Mouse (Mus musculus): ENCODE measurements around the gene Cds1.

Cds1 gene

DNA sequence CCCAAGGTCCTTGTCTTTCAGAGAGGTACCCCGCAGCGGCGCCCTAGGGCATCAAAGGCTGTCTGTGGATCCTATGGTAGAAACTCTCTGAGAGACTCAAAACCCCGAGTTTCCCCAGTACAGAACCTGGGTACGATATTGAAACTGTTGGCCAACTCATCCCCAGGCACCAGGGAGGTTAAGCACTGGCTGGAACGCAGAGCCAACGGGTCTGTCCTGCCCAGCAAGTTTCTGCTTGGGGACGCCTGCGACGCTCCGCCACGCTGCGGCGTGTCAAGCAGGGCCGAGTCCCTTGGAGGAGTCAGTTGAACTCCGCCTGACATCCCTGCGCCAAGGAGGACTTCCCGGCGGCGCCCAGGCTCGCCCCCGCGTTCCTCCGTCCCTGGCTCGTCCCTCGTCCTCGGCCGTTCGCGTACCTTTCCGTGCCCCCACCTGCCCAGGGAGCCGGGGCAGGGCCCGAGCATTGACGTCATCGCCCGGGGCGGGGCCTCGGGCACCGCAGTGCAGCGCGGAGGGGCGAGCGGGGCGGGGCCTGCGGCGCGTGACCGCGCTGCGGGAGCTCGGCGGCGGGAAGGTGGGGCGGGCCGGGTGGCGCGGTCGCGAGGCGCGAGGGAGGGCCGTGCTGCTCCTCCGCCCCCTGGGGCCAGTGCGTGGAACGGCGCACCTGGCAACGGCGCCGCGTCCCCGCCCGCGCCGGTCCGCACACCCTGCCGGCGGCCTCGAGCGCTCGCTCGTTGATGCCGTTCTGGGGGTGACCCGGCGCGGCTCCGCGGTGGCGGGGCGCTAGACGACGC, at the start of gene Cds1:
Cds1 (plus strand) TSS at position 577 of the 794 bp plus-strand sequence.
- DNase-seq (ENCODE audit: low read depth, low spot score), result peak; percentile 88

DNA sequence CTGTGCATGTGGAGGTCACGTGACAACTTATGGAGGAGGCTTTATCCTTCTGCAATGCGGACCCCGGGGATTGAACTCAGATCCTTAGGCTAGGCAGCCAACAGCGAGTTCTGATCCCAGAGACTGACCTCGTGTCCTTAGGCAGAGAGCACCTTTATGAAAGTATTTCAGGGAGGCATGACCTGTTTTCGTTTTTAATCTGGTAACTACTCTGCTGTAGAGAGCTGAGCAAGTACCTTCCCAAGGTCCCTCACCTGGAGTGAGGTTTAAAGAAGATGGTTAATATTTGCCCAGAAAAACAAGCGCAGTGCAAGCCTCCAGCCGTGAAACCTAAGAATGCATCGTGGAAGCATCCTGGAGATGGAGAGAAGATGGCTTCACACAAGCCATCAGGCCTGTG, 40.7 kb upstream of the Cds1 start:
- no peak for DNase-seq (ENCODE audit: low read depth, low spot score)

DNA sequence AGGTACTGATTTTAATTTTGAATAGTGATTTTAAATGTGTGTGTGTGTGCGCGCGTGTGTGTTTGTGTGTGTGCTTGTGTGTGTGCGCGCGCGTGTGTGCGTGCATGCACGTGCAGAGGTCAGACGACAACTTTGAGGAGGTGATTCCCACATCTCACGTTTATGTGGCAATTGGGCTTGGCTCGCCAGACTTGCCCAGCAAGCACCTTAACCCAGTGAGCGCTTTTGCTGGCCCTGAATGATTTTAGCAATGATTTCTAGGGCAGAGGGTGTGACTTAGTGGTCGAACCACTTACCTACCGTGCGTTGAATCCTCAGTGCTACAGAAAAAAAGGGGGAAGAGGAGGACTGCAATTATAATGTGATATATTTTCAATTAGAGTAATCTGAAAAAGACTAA, 40.2 kb upstream of the Cds1 start:
- no peak for DNase-seq (ENCODE audit: low read depth, low spot score)

DNA sequence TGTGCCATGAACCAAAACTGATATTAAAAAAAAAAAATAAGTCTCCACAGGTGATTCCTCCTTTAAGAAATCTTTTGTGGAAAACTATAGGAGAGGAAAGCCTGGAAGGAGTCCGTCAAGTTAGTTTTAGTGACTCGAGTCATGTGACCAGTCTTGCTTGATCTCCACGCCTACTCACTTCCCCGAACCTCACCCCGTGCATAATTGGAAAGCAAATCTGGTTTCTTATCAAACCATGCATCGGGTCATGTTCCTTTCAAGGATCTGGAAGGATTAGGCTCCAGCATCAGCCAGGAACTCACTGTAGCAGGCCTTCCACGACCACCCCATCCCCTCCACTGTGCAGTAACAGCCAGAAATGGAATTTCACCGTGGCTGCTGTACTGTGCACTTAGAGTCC, 39.2 kb upstream of the Cds1 start:
- DNase-seq (ENCODE audit: low read depth, low spot score), result no peak

DNA sequence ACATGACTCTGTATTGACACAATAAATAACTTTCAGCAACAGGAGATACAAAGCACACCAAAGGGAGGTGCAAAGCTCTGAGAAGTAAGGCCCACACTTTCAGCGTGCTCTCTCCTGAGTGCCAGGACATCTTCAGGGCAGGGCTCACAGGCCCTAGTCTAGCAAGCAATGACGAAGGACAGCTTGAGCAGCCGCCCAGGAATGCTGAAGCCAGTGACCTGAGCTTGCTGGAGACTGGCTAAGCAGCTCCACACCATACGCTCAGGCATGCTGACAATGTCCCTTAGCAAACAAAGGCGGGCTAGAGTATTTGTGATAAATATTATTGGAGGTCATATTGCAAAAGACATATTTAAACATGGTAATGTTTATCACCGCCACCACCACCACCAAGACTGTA, 38.6 kb upstream of the Cds1 start:
- no peak for DNase-seq (ENCODE audit: low read depth, low spot score)

DNA sequence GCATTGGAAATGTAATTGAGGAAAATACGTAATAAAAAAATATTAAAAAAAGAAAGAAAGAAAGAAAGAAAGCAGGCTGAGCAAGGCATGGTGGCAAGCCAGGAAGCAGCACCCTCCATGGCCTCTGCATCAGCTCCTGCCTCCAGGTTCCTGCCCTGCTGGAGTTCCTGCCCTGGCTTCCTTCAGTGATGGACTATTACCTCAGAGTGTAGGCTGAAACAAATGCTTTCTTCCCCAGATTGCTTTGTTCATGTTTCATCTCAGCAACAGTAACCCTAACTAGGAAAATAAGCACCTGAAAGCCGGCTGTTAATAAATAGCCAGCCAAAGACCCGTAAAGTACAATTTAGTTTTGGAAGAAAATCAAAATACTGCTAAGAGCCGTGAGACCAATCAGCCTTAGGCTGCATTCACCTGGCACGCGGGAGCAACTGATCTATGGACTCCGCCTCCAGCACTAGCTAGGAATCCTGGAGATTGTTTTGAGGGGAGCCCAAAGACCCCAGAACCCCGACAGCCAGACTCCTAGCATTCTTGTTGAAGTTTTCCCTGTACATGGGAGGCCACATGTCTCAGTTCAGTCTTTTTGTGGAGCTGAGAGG, 36.5 kb upstream of the Cds1 start:
- DNase-seq (ENCODE audit: low read depth, low spot score), result no peak

DNA sequence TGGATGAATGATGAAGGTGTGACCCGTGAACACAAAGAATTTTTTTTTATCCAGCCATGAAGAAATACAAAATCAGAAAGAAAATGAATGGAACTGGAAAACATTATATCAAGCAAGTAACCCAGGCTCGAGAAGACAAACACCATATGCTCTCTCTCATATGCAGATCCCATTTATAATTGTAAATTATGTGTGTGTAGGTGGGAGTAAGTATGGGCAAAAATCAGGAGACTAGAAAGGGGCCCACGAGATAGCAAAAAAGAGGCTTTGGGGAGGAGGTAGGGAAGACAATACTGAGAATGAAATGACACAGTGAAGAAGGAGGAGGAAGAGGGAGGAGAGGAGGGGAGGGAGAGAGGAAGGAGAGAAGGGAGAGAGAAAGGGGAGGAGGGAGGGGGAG, 27.6 kb upstream of the Cds1 start:
- no peak for DNase-seq (ENCODE audit: low read depth, low spot score)

DNA sequence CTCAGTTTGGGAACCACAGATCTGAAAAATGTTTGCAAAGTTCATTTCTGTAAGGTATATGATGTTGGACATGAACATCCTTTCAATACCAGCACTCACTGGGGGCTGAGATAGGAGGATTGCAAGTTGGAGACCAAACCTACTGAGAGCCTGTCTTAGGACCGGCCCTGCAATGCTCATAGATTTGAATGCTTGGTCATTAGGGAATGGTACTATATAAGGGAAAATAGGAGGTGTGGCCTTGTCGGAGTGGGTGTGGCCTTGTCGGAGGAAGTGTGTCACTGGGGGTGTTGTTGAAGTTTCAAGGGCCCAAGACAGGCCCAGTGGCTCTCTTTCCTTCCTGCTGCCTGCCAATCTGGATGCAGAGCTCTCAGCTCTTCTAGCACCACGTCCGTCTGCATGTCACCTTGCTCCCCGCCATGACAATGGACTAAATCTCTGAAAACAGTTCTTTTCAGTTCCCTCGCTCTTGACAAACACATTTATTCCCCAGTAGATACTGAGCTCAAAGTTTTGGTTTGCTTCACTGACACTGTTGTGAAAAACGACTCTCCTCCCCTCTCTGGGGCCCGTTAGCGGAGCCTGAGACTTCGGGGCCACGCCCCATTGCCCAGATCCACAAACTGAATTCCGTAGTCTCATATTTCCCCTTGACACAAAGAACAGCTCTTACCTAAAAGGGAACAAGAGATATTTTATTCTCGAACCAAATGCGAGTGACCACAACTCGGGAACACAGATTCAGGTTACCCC, 24.3 kb upstream of the Cds1 start:
- DNase-seq (ENCODE audit: low read depth, low spot score), result no peak

DNA sequence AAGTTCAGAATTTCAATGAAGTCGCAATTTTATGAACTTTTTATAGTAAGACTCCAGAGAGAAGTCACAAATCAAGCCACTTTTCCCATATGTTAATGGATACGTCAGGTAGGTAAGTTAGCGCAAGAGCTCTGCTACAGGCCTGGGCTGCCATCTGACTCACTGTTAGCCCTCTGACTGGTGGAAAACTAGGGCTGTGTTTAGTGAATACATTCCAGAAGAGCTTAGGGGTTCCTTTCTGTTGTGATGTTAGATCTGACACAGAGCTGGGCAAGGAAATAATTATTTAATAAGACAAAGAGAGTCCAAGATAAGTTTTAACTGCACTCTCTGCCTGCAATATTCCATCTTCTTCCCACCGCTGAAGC, 23.7 kb upstream of the Cds1 start:
- no peak for DNase-seq (ENCODE audit: low read depth, low spot score)

DNA sequence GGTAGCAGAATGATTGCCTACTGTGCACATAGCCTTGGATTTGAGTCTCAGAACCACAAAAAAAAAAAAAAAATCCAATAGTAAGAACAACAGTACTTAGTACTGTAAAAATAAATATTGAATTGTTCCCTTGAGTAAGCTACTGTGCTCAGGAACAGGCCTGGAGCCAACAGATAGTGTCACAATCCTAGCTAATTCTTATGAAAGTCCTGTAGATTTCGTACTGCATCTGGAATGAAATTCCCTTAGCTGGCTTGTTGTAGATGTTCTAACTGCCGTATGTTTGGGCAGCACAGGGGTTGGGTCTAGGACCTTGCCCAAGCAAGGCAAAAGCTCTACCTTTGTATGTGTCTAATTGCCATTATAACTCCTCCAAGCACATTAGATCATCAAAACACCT, 22.9 kb upstream of the Cds1 start:
- DNase-seq (ENCODE audit: low read depth, low spot score), result no peak

DNA sequence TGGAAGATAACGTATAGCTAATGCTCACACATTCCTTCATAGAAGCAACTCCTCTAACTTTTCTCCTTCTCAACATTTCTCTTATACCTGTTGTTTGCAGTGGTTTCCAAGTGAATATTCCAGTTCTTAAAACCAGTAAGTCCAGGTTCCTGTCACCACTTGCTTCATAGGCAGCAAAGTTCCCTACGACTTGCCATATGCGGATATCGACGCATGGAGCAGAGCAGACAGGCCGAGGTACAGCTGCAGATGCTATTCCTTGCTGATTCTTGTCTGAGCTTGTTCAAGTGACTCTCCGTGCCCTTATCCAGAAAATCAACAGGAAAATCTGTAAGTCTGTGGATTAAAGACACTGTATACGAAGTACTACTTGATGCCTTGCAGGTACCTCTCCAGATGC, 22.5 kb upstream of the Cds1 start:
- DNase-seq (ENCODE audit: low read depth, low spot score), result no peak

DNA sequence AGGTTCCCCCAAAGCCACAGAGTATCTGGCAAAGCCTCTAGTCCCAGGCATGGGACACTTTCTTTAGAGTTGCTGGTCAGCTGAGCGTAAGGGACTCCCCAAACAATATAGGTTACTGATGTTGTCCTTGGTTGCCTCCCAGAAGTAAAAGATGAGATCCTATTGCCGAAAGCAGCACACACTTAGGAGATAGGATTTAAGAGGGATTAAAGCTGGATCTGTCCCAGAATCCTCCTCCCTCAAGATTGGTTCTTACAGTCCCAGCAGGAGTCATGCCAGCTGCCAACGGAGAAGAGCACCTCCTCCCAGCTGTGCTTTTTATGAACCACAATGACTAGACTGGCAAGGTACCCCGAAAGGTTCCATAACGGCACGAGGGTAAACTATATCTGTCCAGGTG, 20.0 kb upstream of the Cds1 start:
- no peak for DNase-seq (ENCODE audit: low read depth, low spot score)

DNA sequence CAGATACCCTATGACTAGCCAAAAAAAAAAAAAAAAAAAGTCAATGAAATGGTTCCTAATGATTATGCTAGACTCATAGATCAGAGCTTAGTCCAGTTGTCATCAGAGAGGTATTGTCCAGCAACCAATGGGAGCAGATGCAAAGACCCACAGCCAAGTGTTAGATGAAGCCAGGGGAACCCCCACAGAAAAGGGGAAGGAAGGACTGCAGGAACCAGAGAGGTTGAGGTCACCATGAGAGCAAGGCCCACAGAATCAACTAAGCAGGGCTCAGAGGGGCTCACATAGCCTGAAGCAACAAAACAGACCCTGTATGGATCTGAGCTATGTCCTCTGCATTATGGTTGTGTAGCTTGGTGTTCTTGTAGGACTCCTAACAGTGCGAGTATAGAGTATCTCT, 11.2 kb upstream of the Cds1 start:
- DNase-seq (ENCODE audit: low read depth, low spot score), result no peak

DNA sequence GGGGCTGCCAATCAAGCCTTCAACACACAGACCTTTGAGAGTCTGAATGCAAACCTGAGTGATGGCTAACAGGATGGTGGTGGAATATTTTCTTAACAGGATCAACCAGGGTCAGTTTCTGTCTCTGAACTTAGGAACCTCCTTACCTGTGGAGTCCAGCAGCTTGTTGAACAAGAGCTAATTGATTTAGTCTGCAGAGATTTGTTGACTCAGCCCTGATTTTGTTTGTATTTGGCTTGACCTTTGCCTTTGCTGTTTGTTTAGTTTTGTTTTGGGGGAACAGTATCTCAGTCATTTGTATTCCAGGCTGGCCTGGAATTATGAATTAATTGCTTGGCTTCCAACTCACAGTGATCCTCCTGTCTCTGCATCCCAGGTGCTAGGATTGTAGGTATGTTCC, 7.3 kb upstream of the Cds1 start:
- no peak for DNase-seq (ENCODE audit: low read depth, low spot score)

DNA sequence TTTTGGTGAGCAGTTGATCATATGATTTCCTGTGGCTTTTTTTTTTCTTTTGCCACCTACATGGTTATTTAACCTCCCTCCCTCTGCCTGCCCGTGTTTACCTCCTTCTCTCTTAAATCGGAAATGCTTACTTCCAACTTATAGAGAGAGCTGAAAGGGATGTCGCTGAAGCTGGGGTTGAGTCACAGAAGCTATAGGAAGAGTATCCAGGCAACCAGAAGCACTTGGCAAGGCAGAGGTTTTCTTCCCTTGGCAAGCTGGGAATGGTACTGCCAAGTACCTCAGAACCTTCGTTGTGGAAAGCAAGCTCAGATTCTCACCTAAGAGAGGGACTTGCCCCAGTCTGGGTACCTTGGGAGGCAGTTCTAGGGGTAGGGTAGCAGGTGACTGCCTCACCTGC, 3.2 kb upstream of the Cds1 start:
- DNase-seq (ENCODE audit: low read depth, low spot score), result no peak

DNA sequence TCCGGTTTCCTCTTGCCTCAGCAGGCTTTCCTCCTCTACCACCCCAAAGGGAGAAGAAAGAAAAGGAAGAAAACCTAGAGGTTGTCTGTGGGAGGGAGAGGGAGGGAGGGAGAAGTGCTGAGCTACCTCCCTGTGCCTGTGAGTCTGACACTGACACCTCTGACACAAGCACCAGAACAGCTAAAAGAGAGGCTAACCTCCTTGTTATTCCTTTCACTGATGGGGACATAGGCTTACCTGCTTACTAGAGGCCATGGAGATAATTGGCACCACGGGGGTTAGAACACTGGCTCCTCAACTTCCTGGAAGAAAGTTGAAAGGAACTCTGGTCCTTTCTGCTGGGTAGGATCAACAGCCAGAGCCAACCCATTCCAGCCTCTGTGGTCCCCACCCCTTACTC, 1.4 kb upstream of the Cds1 start:
- no peak for DNase-seq (ENCODE audit: low read depth, low spot score)

DNA sequence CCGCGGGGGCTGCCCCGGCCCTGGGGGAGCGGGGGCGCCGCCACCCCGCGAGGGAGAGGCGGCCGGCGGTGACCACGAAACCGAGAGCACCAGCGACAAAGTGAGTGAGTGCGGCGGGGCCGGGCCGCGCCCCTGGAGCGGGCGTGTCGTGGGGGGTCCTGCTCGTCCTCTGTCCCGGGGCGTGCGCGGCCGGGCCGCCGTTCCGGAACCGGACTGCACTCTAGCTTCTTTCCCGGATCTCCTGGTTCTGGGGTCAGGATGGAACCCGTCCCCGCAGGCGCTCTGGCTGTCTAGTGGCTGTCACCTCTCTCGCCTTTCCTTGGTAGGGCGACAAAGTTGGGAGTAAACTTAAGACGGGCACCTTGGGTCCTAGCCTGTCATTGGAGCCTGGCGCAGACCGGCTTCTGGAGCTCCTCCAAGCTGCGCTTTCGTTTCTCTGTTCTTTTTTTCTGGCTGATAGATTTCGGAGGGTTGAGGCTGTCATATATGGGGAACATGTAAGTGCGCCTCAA, 516 bp downstream of the Cds1 start:
- no peak for DNase-seq (ENCODE audit: low read depth, low spot score)

DNA sequence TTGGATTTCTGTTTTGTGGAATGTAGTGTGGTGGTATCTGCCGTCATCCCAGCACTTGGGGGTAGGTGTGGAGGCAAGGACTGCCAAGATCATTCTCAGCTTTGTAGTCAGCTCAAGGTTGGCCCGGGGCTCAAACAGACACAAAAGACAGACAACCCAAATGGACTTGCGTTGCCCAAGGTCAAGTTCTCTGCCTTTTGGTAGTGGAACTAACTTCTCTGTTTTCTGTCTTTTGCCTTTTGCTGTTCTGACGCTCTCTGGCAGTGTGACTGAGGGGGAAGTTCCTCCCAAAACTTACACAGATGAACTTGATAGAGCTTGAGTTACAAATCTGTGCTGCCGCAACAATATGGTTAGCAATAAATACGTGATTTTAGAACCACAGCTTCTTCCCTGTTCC, 1.3 kb downstream of the Cds1 start:
- no peak for DNase-seq (ENCODE audit: low read depth, low spot score)

DNA sequence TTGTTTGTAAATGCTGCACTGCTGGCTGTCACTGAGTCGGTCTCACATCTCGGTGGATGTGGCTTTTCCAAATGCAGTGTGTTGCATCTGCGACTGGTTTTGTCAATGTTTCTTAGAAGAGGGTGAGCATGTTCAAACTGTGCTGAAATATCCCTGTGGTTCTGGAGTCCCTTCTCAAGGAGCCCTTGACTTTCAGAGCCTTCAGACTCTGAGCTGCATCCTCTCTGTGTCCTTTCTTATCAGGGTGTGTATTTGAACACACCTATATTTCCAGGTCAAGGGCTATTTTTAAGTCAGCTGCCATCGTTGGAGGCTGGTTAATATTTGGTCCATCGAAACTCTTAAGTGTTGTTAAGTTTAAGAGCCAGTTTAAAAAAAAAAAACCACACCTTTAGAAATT, 2.2 kb downstream of the Cds1 start:
- no peak for DNase-seq (ENCODE audit: low read depth, low spot score)

DNA sequence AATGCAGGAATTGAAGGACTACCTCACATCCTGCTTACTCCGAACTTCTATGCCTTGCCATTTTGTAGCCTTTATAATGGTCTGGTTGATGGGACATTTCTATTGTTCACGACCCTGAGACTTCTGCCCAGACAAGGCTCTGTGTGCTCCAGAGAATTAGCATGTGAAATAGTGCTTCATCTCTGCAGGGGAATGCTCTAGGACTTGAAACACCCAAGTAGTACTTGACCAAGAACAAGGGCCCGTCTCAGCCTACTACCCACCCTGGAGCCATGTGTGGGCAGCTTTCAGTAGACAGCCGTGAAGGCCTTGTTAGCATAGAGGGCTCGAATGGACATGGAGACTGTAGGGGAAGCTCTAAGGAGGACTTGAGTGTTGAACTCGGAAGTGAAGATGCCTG, 2.6 kb downstream of the Cds1 start:
- DNase-seq (ENCODE audit: low read depth, low spot score), result no peak

DNA sequence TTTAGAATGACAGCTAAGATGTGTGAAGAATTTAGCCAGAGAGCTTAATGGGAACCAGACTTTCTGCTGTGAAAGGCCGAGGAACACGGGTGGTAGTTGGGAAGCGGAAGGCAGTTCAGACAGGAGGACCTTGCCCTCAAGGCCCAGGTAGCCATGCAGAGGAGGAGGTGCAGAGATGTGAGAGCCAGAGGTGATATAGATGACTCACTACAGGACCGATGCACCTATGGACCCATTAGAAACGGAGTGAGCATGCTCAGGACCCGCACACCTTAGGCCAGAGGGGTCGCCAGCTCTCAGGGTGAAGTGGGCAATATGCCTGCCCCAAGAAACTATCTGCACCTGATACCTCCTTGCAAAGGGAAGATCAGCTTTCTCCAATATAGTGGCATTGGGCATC, 3.6 kb downstream of the Cds1 start:
- DNase-seq (ENCODE audit: low read depth, low spot score), result no peak

DNA sequence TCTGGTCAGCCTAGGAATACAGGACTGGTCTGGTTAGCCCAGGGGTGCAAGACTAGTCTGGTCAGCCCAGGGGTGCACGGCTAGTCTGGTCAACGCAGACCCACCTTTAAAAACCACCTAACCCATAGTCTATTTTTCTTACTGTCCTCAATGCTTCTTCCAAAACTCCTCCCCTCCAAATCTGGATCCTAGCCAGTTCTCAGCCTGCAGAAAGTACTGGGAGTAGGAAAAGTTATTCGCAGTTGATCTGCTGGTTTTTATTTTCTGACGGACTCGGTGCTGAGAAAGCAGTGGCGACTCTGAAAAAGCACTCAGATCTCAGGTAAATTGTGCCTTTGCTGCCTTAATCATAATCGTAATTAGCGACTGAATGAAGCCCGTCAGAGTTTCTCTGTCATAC, 7.7 kb downstream of the Cds1 start:
- no peak for DNase-seq (ENCODE audit: low read depth, low spot score)

DNA sequence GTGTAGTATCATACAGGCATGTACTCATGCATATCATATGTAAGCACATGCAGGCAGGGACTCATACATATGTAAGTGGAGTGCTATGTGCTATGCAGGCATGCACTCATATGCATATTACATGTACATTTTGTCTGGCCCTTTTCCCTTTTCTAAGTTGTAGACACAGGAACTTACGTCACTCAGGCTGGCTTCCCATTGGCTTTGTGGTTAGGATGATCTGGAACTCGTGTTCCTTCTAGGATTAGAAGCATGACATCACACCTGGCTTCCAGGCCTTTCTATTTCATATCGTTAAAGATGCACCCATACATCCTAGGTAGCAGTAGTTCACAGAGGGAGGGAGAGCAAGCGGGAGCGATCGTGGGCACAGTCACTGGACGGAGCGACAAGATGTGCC, 10.3 kb downstream of the Cds1 start:
- DNase-seq (ENCODE audit: low read depth, low spot score), result no peak
